Mouse (Mus musculus) telencephalon, adult 2 months (tissue): ENCODE measurements around the gene Mn1.

ENCODE experiments used
- DNase-seq: peaks from one replicate; pipeline ENCODE4 v3.0.0-alpha.2; 2011; ENCODE audit warnings: low read depth, low spot score

The Mn1 gene

GRCm38 (mm10) chr5:111432842-111433241 is 15.7 kb downstream of the Mn1 start:
- no peak for DNase-seq

DNA sequence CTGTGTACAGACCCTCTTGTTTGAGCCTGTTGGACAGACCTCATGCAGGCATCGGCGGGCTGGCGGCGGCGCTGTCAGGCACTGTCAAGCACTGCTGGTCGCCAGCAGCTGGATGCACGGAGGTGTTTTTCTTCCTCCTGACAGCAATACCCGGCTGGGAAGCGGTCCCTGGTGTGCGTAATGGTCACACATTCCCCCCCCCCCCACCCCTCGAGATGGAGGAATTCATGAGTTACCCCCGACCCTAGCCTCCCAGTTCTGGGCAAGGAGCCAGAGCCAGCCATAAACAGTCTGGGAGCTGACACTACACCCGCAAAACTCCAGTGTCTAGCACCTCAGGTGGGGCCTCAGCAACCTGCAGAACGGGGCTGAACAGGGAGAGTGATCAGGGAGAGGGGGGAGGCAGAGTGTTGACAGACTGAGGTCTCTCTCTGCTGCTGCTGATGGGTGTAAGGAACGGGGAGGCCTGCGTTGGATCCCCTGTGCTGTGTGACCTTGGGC is 17.2 kb downstream of the Mn1 start:
- no peak for DNase-seq

- DNase-seq, result no peak
Measured at GRCm38 (mm10) chr5:111436260-111436659, 19.1 kb downstream of the Mn1 start.

DNA sequence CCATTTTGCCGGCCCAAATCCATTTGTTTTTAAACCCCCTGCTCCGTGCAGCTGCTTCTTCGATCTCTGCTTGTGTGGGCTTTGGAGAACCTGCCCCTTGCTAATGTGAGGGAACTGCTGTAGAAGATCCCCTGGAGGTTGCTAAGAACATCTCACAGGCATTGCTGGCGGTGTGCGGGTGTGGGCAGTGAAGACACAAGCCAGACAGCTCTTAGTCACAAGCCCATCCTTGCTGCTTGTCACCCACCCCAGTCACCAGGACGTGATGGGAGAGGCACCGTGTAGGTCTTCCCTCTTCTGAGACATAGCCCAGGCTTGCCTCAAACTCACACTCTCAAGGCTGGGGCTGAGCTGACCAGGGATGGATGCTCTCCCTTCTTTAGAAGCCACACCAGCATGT is 20.0 kb downstream of the Mn1 start:
- DNase-seq, result no peak

- DNase-seq, result no peak
Measured at GRCm38 (mm10) chr5:111438336-111438735, 21.2 kb downstream of the Mn1 start.

- no peak for DNase-seq
Measured at GRCm38 (mm10) chr5:111438821-111439220, 21.7 kb downstream of the Mn1 start.

DNA sequence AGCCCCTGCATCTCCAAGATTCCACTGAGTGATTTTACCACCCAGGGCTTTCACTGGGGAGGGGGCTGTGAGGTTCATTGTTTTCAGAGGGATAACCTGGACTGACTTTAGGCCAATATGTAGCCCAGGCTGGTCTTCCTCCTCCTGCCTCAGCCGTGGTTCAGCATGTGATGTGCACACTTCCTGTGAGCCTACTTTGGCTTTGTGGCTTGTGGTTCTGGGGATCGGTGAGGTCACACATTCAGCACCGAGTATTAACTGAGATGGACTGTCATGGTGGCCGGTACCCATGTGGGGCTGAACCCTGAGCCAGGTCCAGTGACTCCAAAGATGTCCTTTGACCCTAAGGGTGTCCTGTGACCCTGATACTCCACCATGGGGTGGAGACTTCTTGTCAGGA is 23.1 kb downstream of the Mn1 start:
- no peak for DNase-seq

DNA sequence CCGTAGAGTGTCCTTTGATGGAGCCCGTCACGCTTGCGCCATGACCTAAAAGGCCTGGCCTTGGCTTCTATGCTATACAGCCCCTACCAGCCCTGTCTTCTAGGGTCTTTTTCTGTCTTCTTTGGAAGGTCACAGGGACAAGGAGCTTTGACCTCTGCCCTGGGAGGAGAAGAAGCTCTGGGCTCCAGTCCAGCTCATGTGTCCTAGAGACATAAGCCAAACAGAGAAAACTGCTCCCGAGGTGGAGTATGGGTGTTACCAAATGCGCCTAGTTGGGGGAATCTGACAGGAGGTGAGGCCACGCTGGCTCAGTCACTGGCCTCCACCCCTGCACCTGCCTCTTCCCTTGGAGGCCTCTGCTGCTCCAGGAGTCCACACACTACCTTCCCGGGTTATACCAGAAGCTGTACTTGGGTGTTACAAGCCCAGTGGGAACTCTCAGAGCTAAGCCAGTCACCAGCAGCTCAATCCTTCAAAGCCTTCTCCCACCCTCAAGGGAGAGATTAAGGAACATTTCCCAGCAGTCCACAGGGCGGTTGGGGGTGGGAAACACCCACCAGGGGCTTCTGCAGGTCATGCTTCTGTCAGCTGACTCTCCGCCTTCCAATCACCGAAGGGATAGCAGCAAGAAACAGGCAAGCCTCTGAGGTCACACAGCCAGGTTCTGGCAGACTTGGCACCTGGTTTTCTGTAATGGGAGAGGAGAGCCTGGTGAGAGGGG is 25.1 kb downstream of the Mn1 start:
- DNase-seq, result no peak

DNA sequence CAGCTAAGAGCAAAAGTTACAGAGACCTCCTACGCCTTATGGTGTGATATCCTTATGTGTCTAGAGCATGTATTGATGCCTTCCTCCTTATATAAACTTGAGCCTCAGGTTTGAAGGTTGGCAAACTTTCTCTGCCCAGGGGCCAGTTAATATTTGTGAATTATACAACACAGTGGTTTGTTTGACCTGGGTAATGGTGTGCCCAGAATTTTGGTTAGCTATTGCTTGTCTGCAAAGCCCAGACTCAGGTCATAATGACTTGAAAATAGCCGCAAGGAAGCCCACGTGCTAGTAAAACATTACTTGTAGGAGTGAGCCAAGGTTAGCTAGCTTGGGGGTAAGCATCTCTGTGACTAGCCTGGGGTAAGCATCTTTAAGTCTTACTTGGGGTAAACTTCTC is 26.5 kb downstream of the Mn1 start:
- no peak for DNase-seq

GRCm38 (mm10) chr5:111444361-111444760 is 27.2 kb downstream of the Mn1 start:
- DNase-seq, result no peak

- DNase-seq, result no peak
Measured at GRCm38 (mm10) chr5:111446652-111447051, 29.5 kb downstream of the Mn1 start.

DNA sequence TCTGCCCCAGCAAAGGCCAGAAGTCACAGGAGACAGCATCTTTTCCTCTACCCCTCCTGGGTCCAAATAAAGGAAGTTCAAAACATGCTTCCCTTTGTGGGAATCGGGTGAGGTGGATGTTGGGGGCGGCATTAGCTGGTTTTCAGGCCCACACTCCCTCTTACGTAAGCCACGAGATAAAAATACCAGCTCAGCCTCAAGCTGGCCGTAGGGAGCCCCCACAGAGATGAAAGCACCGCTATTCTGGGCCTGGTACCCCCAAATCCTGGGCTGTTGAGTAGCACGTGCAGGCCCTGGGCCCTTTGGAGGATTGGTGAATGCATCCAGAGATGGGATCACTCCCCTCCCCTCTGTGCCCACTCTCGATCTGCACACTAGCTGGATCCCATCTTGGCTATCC is 32.5 kb downstream of the Mn1 start:
- peak; percentile 89 for DNase-seq

DNA sequence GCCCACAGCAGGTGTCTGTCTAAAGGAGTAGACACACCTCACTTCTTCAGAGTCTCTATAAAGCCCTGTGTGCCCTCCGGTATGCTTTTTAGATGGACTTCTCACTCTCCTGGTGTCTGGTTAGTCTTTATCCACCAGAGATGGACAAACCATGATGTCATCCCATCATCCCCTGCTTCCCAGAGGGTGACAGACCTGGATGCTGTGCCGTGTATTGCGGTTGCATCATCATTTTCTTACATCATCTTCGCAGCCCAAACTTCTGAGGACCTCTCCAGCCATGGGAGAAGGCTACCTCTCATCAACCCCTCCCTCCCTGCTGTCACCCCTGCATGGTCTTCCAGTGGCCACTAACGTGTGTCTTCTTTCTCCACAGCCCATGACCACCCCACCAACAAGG is 37.1 kb downstream of the Mn1 start:
- DNase-seq, result no peak

DNA sequence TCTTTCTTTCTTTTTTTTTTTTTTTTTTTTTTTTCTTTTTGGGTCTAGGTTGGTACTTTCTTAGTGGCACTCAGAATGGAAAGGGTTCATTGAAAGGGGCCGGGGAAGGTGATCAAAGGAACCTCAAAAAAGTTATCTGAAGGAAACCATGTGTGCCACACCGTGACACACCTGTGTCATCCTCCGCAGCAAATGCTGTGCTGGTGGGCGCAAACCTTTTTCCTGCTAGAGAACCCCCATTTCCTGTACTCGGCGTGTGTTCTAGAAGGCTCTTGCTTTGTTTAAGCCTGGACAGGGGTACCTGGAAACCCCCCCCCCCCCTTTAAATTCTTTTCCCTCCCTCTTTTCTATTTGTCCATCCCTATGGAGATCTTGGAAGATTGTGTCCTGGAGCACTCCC is 37.7 kb downstream of the Mn1 start:
- no peak for DNase-seq

GRCm38 (mm10) chr5:111458675-111459074 is 41.5 kb downstream of the Mn1 start:
- no peak for DNase-seq

DNA sequence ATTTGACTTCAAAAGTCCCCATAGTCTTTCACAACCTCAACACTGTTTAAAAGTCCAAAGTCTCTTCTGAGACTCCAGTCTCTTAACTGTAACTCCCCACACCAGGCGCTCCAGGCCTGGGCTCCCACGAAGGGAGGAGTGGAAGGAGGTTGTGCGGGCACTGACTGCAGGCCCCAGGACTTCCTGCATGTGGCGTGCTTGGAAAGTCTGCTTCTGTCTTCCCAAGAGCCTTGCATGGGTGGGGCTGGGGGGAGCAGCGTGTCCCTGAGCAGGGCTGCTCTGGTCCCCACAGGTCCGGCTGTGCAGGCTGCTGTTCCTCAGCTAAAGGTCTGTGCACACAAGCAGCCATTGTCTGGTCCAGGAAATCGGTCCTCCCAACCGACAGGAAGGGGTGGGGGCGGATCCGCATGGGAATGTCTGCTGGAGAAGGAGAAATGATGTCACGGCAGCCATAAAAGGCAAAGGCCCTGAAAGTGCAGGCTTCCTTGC is 48.7 kb downstream of the Mn1 start:
- no peak for DNase-seq

GRCm38 (mm10) chr5:111466429-111466828 is 49.3 kb downstream of the Mn1 start:
- no peak for DNase-seq

DNA sequence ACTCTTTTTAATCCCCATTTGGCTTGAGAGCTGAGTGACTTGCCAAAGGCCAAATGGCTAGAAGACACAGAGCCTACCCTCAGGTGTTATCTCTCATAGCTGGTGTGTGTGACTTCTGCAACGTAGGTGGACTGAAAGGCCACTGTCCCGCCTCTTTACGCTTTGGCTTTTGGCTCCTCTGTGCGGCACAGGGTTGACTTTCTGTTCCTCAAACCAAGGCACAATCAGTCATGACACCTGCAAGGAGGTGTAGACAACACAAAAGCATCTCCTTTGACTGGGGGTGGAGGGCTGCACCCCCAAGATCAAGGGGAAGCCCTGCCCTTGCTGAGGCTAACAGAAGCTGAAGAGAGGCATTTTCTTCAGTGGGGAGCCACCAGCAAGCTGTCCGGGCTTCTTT is 50.5 kb downstream of the Mn1 start:
- no peak for DNase-seq

GRCm38 (mm10) chr5:111469195-111469882 is 52.2 kb downstream of the Mn1 start:
- no peak for DNase-seq

DNA sequence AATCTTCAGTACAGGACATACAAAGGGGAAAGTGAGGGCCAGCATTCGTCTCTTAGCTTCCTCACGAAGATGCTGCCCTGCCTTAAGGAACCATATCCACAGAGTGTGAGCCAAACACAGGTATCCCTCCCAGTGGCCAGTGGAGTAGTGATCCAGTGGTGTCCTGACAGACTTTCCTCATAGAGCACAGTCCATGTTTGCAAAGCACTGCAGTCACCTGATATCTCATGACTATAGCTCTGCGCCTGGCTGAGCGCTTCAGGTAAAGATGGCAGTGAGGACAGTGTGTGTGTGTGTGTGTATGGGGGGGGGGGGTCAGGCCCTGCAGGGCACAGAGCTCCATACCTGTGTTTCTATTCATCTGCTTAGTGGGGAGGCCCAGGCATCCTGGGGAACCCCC is 53.7 kb downstream of the Mn1 start:
- no peak for DNase-seq

GRCm38 (mm10) chr5:111473425-111473824 is 56.3 kb downstream of the Mn1 start:
- DNase-seq, result peak; percentile 91

- DNase-seq, result no peak
Measured at GRCm38 (mm10) chr5:111475721-111476120, 58.6 kb downstream of the Mn1 start.

DNA sequence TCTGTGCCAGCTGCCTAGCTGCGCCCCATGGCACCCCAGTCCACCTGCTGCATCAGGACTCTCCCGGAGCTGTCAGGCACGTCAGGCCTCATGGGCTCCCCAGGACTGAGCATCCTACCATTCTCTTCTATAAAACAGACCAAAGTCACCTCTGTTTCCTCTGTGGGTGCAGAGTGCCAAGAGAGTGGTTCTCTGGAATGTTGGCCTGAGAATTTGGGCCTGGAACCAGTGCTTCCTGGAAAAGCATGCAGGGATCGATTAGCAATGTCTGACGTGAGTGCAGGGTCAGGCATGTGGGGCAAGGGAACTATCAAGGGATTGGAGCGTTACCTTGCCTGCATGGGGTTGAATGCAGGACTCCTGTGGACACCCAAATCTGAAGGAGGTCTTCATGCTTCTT is 59.0 kb downstream of the Mn1 start:
- no peak for DNase-seq
